Mouse (Mus musculus): ENCODE data around the gene Adamts18. TPM values are rescaled to one million over a fixed set of nuclear protein-coding genes. Genes with fewer than 3 reads are reported as not detected.

The Adamts18 gene
- total and polyA plus RNA-seq, 3 experiments, result 0.16 TPM; not detected in 2

DNA sequence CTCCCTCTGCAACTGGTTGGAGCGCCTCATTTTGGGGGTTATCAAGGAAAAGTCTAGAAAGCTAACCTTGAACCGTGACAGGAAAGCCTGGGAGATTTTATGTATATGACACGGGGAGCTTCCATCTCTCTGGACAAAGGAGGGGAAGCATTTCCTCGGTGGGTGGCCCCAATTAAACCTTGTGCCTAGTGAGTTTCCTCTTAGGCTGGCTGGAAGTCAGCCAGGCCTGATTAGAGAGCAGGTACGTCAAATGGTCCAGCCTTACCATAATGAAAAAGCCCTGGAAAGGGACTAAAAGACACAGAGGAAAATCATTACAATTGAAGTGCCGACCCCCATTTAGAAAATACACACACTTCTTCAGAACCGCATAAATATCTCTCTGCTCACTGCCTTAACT, 10.3 kb upstream of the Adamts18 start:
- Histone ChIP-seq H3K36me3 (replicated peaks) (no peaks in the 10 kb centered on the region), H3K9me3 (replicated peaks) (peaks cover 55% of the 10 kb centered on the region), H3K27me3 (ENCODE audit: insufficient read depth, low read length) (no peaks in the 10 kb centered on the region), H3K4me1 (ENCODE audit: insufficient read depth, low read depth, low read length) (no peaks in the 10 kb centered on the region), H3K4me3 (ENCODE audit: low read depth, low read length) (no peak overlapping the region)
- DNase-seq (ENCODE audit: low spot score) (no peak), ATAC-seq (ENCODE audit: extremely low read depth, insufficient number of reproducible peaks, low FRiP score, poor library complexity, severe bottlenecking) (no peak)
- TF ChIP-seq CTCF (IDR thresholded peaks at IDR 0.05; ENCODE audit: low read depth, low read length) (no peak), POLR2AphosphoS5 (IDR thresholded peaks at IDR 0.05; ENCODE audit: insufficient replicate concordance, low read depth, low read length) (no peak), TAL1 (conservative IDR thresholded peaks at IDR 0.05; ENCODE audit: low read depth, low read length) (no peak), GATA2 (IDR thresholded peaks at IDR 0.05; ENCODE audit: borderline replicate concordance, low read depth, low read length) (no peak), GATA1 (IDR thresholded peaks at IDR 0.05; ENCODE audit: borderline replicate concordance, low read length) (no peak)

DNA sequence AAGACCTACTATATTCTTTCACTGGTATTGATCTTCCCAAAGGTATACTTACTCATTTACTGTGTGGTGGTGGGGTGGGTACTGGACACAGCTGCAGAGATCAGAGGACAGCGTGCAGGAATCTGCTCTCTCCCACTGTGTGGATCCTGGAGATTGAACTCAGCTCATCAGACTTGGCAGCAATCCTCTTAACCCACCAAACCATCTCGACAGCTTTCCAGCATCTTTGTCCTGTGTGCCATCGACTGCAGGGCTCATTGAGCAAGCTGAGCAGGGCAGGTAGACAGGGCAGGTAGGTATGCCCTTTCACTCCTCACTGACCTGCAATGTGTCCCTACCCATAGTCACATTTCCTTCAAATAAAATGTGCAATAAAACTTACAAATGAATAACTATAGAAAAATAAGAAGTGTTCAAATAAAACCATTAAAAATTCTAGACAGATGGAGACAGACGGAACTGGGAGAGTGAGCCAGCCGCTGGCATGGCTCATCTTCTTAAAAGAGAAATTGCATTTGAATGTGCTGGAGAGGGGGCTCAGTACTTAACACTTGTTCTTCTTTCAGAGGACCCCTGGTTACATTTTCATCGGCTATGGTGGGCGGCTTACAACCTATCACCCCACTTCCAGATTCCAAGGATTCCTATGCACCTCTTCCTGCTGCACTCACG, 6.2 kb upstream of the Adamts18 start:
- ATAC-seq (ENCODE audit: extremely low read depth, insufficient number of reproducible peaks, low FRiP score, poor library complexity, severe bottlenecking) (no peak; the same call in 1 of the 2 replicates), DNase-seq (ENCODE audit: low spot score) (no peak)
- Histone ChIP-seq H3K27me3 (ENCODE audit: insufficient read depth, low read length) (no peaks in the 10 kb centered on the region), H3K9me3 (replicated peaks) (peaks cover 48% of the 10 kb centered on the region), H3K4me1 (ENCODE audit: insufficient read depth, low read depth, low read length) (no peaks in the 10 kb centered on the region), H3K36me3 (replicated peaks) (no peaks in the 10 kb centered on the region), H3K4me3 (ENCODE audit: low read depth, low read length) (no peak overlapping the region)
- TF ChIP-seq TAL1 (conservative IDR thresholded peaks at IDR 0.05; ENCODE audit: low read depth, low read length), result no peak

DNA sequence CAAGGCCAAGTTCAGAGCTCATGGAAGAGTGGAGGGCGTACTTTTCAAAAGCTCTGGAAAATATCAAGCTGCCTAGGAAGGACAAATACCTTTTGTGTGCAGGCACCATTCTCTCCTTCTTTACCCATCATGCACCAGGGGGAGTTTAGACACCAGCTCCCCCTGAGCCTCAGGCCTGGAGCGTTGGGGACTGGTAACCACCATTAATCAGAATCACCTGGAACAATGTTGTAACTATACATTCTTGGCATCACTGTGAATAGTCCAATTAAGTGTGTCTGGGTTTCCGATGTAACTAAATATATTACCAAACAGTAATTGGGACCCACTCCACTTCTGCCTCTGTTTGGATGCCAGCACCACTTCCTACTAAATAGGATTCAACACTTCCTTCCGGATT, 5.2 kb upstream of the Adamts18 start:
- TF ChIP-seq GATA2 (IDR thresholded peaks at IDR 0.05; ENCODE audit: borderline replicate concordance, low read depth, low read length), result no peak
- no peak for TF ChIP-seq GATA1 (IDR thresholded peaks at IDR 0.05; ENCODE audit: borderline replicate concordance, low read length)
- TF ChIP-seq TAL1 (conservative IDR thresholded peaks at IDR 0.05; ENCODE audit: low read depth, low read length), result no peak
- no peak overlapping the region for H3K4me3 ChIP-seq (ENCODE audit: low read depth, low read length)
- peaks cover 55% of the 10 kb centered on the region for H3K9me3 ChIP-seq (replicated peaks)
- no peaks in the 10 kb centered on the region for H3K4me1 ChIP-seq (ENCODE audit: insufficient read depth, low read depth, low read length)
- DNase-seq (ENCODE audit: low spot score) (no peak), ATAC-seq (ENCODE audit: extremely low read depth, insufficient number of reproducible peaks, low FRiP score, poor library complexity, severe bottlenecking) (no peak)
- no peaks in the 10 kb centered on the region for H3K27me3 ChIP-seq (ENCODE audit: insufficient read depth, low read length)
- H3K36me3 ChIP-seq (replicated peaks), result no peaks in the 10 kb centered on the region

DNA sequence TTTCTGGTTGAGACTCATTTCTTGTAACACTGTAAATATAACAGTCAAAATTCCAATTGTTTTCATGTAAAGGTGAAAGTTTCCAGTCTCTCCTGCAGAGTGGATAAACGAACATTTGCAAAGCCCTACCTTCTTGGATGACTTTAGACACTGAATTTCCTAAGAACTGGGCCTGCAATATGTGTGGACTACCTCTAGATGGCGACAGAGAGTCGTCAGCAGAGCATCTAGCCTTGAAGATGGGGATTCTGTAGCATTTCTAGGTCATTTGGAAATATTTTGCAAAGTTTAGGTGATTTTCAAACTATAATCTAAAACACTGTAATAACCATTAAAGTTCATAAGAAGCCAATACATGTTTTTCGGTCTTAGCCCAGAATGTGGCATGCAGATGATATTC, 3.1 kb upstream of the Adamts18 start:
- H3K4me3 ChIP-seq (ENCODE audit: low read depth, low read length), result no peak overlapping the region
- H3K4me1 ChIP-seq (ENCODE audit: insufficient read depth, low read depth, low read length), result no peaks in the 10 kb centered on the region
- H3K36me3 ChIP-seq (replicated peaks), result no peaks in the 10 kb centered on the region
- TF ChIP-seq TAL1 (conservative IDR thresholded peaks at IDR 0.05; ENCODE audit: low read depth, low read length), result no peak
- TF ChIP-seq GATA2 (IDR thresholded peaks at IDR 0.05; ENCODE audit: borderline replicate concordance, low read depth, low read length), result no peak
- TF ChIP-seq CTCF (IDR thresholded peaks at IDR 0.05; ENCODE audit: low read depth, low read length), result peak; percentile 26; the same call in 1 of the 2 replicates
- no peak for TF ChIP-seq GATA1 (IDR thresholded peaks at IDR 0.05; ENCODE audit: borderline replicate concordance, low read length)
- TF ChIP-seq POLR2AphosphoS5 (IDR thresholded peaks at IDR 0.05; ENCODE audit: insufficient replicate concordance, low read depth, low read length), result no peak
- peaks cover 57% of the 10 kb centered on the region for H3K9me3 ChIP-seq (replicated peaks)
- no peaks in the 10 kb centered on the region for H3K27me3 ChIP-seq (ENCODE audit: insufficient read depth, low read length)
- ATAC-seq (ENCODE audit: extremely low read depth, insufficient number of reproducible peaks, low FRiP score, poor library complexity, severe bottlenecking) (no peak), DNase-seq (ENCODE audit: low spot score) (no peak)

DNA sequence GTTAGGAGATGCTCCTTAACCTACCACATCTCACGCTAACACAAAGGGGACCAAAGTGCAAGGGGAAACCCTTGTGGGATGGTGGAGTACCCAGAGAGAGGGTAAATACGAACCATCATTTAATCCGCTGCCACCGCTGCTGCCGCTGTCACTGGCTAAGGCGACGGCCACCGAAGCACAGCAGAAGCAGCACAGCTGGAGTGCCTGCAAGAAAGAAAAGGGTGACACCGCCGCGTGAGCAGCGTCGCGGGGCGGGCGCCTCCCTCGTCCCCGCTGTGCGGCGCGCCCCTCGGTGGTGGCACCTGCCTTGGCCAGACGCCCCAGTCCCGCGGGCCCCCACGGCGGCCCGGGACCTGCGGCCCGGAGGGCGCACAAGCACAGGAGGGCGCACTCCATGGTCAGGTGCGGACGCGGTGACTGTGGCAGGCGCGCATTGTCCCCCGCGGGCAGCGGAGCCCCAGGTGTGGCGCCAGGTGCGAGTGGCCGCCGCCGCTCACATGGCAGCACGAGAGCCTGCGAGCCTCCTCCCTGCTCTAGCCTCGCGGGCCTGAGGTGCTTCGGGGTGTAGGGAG, 371 bp downstream of the Adamts18 start:
- ATAC-seq (ENCODE audit: extremely low read depth, insufficient number of reproducible peaks, low FRiP score, poor library complexity, severe bottlenecking), result no peak
- no peak for DNase-seq (ENCODE audit: low spot score)
- H3K27me3 ChIP-seq (ENCODE audit: insufficient read depth, low read length), result no peaks in the 10 kb centered on the region
- H3K36me3 ChIP-seq (replicated peaks), result no peaks in the 10 kb centered on the region
- no peaks in the 10 kb centered on the region for H3K4me1 ChIP-seq (ENCODE audit: insufficient read depth, low read depth, low read length)
- no peak for TF ChIP-seq GATA2 (IDR thresholded peaks at IDR 0.05; ENCODE audit: borderline replicate concordance, low read depth, low read length)
- TF ChIP-seq CTCF (IDR thresholded peaks at IDR 0.05; ENCODE audit: low read depth, low read length), result no peak
- TF ChIP-seq GATA1 (IDR thresholded peaks at IDR 0.05; ENCODE audit: borderline replicate concordance, low read length), result no peak
- TF ChIP-seq POLR2AphosphoS5 (IDR thresholded peaks at IDR 0.05; ENCODE audit: insufficient replicate concordance, low read depth, low read length), result no peak
- no peak for TF ChIP-seq TAL1 (conservative IDR thresholded peaks at IDR 0.05; ENCODE audit: low read depth, low read length)
- H3K9me3 ChIP-seq (replicated peaks), result peaks cover 58% of the 10 kb centered on the region
- no peak overlapping the region; the same call in 1 of the 2 replicates for H3K4me3 ChIP-seq (ENCODE audit: low read depth, low read length)

DNA sequence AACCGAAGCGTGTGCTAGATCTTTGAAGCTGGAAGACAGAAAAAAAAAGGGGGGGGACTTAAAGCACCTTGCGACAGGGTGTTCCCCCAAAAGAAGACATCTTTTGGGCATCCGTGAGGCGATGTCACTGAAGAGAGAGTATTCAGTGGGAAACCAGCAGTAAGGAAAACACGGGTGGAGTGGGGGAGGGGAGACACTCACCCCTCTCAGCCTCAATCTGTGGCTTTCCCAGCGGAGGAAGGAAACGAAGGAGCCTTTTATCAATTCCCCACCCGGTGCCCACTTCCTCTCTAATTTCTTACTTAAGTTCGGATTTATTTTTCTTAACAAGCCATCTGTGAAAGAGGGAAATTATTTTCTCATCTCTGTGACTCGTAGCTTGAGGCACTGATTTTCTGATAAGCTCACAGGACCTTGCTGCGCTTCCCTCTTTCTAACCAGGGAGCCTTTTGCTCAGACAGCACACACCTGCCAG, 895 bp downstream of the Adamts18 start:
- DNase-seq (ENCODE audit: low spot score), result no peak
- Histone ChIP-seq H3K36me3 (replicated peaks) (no peaks in the 10 kb centered on the region), H3K4me1 (ENCODE audit: insufficient read depth, low read depth, low read length) (no peaks in the 10 kb centered on the region), H3K27me3 (ENCODE audit: insufficient read depth, low read length) (no peaks in the 10 kb centered on the region), H3K4me3 (ENCODE audit: low read depth, low read length) (no peak overlapping the region), H3K9me3 (replicated peaks) (peaks cover 60% of the 10 kb centered on the region)
- ATAC-seq (ENCODE audit: extremely low read depth, insufficient number of reproducible peaks, low FRiP score, poor library complexity, severe bottlenecking), result no peak
- TF ChIP-seq GATA1 (IDR thresholded peaks at IDR 0.05; ENCODE audit: borderline replicate concordance, low read length), result no peak
- no peak for TF ChIP-seq GATA2 (IDR thresholded peaks at IDR 0.05; ENCODE audit: borderline replicate concordance, low read depth, low read length)
- TF ChIP-seq POLR2AphosphoS5 (IDR thresholded peaks at IDR 0.05; ENCODE audit: insufficient replicate concordance, low read depth, low read length), result no peak
- TF ChIP-seq TAL1 (conservative IDR thresholded peaks at IDR 0.05; ENCODE audit: low read depth, low read length), result no peak
- no peak for TF ChIP-seq CTCF (IDR thresholded peaks at IDR 0.05; ENCODE audit: low read depth, low read length)
